Mouse (Mus musculus): Measurements from ENCODE around the gene Olfr706.
"Not testable (repeated sequence)": the region's sequence is repeated elsewhere in the genome, so short reads cannot be mapped to it uniquely, and the experiment has no call there.

Gene Olfr706

GRCm38 (mm10) chr7:106888062-106888461 is at the start of gene Olfr706:
TSS of gene Olfr706 (minus strand) at chr7:106888162.
- no peak for DNase-seq

- DNase-seq: no peak
These were observed 44.2 kb upstream of the Olfr706 start, which contains the start of gene Olfr709-ps1 for GRCm38 (mm10) chr7:106932119-106932518. TSS of gene Olfr709-ps1 (minus strand) at chr7:106932219.

- DNase-seq: not testable (repeated sequence)
These were observed 33.0 kb upstream of the Olfr706 start for GRCm38 (mm10) chr7:106920961-106921360.

GRCm38 (mm10) chr7:106907676-106908075 is 19.7 kb upstream of the Olfr706 start, which contains the start of gene Olfr1532-ps1:
TSS of gene Olfr1532-ps1 (plus strand) at chr7:106908001.
- no peak for DNase-seq

- not testable (repeated sequence) for DNase-seq
These were observed 13.2 kb upstream of the Olfr706 start, which contains the start of gene Olfr707 for GRCm38 (mm10) chr7:106901141-106901540. TSS of gene Olfr707 (minus strand) at chr7:106901241.

GRCm38 (mm10) chr7:106876791-106877190 is 11.2 kb downstream of the Olfr706 start, which contains the start of gene Olfr705:
TSS of gene Olfr705 (minus strand) at chr7:106876891.
- DNase-seq: no peak

GRCm38 (mm10) chr7:106862885-106863284 is 25.1 kb downstream of the Olfr706 start, which contains the start of gene Olfr704:
TSS of gene Olfr704 (plus strand) at chr7:106863185.
- no peak for DNase-seq

- DNase-seq: no peak
These were observed 44.9 kb downstream of the Olfr706 start, which contains the start of gene Olfr703 for GRCm38 (mm10) chr7:106843060-106843459. TSS of gene Olfr703 (plus strand) at chr7:106843360.

GRCm38 (mm10) chr7:106833793-106834192 is 54.2 kb downstream of the Olfr706 start, which contains the start of gene Olfr702:
TSS of gene Olfr702 (minus strand) at chr7:106833893.
- DNase-seq: no peak

Data from kidney, adult 11 months (tissue).